Mouse (Mus musculus): ENCODE results near the gene Olfr374.

- TF ChIP-seq POLR2A (IDR thresholded peaks at IDR 0.05; ENCODE audit: insufficient read depth, low read depth, low read length) (peak; percentile 85), CTCF (IDR thresholded peaks at IDR 0.05; ENCODE audit: insufficient read depth, low read depth, low read length) (0 out of 2 replicates have a peak, but pooled peaks have one; percentile 5)
These were observed 54.2 kb downstream of the Olfr374 start, which contains the start of gene Rab8a for GRCm38 (mm10) chr8:72160707-72161697.
